Mouse (Mus musculus): Measurements from ENCODE around the gene Suco. TPM values are rescaled to one million over a fixed set of nuclear protein-coding genes. Genes with fewer than 3 reads are reported as not detected.

Suco gene
- polyA plus RNA-seq, 1 experiment from 2014 or later: 13.3 TPM

DNA sequence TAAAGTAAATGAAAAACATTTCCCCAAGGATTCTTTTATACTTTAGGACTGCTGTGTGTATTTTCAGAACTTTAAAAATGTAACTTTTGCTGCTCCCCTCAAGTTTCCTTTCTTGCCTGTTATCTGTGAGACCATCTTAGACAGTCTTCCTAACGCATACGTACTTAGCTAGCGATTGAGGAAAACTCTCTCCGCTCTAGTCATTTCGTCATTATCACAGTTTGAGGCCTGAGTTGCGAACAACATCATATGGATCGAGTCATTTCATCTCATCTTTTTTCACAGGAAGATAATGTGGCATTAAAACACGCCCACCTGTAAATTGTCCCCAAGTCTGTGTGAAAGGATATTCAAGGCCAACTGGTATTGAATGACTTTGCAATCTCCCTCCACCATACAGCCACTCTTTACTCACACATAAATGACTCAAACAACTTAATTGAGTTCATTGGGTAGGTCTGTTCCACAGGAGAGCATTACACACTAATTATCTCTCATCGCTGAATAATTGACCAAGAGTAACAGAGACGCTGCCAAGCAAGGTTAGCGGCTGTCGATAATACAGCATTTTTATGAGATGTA is 11.3 kb upstream of the Suco start:
- H3K4me2 ChIP-seq: no peak overlapping the region
- no peaks in the 10 kb centered on the region for H3K27me3 ChIP-seq (replicated peaks)
- H3K9ac ChIP-seq: no peak overlapping the region
- no peak overlapping the region for H3K4me3 ChIP-seq
- H3K27ac ChIP-seq: no peak overlapping the region
- H3K36me3 ChIP-seq: no peaks in the 10 kb centered on the region
- peaks cover 21% of the 10 kb centered on the region for H3K4me1 ChIP-seq
- H3K9me3 ChIP-seq (replicated peaks): no peaks in the 10 kb centered on the region
- no peak for ATAC-seq
- WGBS (ENCODE audit: insufficient replicate concordance): 54% methylated on average over 12 of the region's 12 CpGs

DNA sequence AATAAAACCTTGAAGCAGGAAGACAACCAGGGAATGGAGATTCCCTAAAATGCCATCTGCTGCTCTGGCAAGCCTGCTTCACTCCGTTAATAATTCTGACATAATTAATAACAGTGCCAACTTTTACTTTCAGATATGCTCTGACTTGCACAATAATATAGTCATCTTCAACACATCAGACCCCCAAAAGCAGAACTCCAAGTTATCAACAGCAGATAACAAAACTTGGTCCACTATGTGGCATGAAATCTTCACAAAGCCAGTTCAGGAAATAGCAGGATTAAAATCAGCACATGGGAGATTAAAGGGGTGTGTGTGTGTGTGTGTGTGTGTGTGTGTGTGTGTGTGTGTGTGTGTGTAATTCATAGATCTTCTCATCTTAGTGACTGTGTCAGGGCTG is 9.3 kb upstream of the Suco start:
- Histone ChIP-seq H3K4me3 (no peak overlapping the region), H3K9ac (no peak overlapping the region), H3K27ac (no peak overlapping the region), H3K4me1 (peaks cover 17% of the 10 kb centered on the region), H3K36me3 (no peaks in the 10 kb centered on the region), H3K4me2 (no peak overlapping the region), H3K9me3 (replicated peaks) (no peaks in the 10 kb centered on the region), H3K27me3 (replicated peaks) (no peaks in the 10 kb centered on the region)
- ATAC-seq: no peak
- 71% methylated on average over 1 of the region's 1 CpGs for WGBS (ENCODE audit: insufficient replicate concordance)

DNA sequence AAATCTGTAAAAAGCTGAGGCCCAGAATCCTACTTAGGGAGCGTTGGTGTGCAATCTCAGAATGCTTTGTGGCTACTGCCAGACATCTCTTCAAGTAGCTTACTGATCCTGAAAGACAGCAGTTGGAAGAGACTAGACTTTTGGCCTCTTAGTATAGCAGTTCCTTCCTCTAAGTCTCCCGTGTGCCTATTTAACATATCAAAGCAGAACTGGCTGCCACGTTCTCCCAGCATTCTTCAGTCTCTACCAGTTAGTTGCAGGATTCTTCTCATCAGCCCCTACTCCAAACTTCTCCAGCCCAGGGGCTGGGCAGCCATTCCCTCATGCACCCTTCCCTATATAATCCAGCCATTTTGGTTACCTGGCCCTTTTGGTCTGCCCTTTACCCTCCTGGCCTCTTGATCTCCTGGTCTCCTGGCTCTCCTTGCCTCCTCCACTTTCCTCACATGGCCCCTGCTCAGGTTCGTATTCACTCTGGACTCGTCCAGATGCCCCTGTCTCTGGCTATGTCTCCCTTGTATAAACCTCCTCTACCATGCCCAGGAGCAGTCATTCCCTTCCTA is 1.2 kb upstream of the Suco start:
- Histone ChIP-seq H3K9me3 (replicated peaks) (no peaks in the 10 kb centered on the region), H3K9ac (peak overlapping the region; percentile 62), H3K4me2 (peak overlapping the region; percentile 78), H3K27ac (peak overlapping the region; percentile 100), H3K4me1 (peaks cover 36% of the 10 kb centered on the region), H3K27me3 (replicated peaks) (no peaks in the 10 kb centered on the region), H3K4me3 (peak overlapping the region; percentile 96), H3K36me3 (0 out of 2 replicates have a peak, but pooled peaks cover 3% of the 10 kb centered on the region)
- ATAC-seq: no peak
- 23% methylated on average over 5 of the region's 5 CpGs for WGBS (ENCODE audit: insufficient replicate concordance)

DNA sequence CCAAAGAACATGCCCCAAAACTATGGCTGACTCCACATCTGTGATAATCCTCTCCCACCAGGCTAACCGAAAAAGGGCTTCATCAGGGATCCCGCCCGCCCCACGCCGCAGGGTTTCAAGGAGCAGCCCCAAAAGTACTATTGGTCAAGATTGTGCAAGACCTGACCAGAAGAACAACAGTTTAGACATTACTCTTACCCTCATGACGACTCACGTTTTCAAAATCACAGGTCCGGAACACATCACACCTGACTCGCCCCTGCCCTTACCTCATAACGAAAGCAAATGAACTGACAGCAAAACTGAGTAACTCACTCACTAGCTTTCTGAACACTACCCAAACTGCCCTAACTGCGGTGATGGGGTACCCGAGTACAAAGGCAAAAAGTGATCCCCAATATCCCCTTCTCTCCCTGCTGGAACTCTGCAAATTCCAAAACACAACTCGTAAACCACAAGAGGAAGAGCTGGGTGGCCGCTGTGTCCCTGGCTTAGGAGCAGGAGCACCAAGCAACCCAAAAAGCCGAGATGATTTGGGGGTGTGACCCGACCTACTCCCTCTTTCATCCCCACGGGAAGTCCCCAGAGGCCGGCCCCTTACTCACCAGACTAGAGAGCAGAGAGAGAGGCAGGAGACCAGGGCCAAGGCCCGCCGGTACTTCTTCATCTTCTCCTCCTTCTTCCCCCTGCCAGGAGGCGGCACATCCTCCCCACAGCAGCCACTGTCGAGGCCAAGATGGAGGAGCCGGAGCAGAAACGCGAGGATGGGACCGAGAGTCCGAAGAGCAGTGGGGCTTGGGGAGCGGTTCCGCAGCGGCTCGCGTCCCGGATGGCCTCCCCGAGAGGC is 553 bp downstream of the Suco start:
- peak overlapping the region; percentile 73 for H3K4me2 ChIP-seq
- H3K4me1 ChIP-seq: peaks cover 31% of the 10 kb centered on the region
- H3K27ac ChIP-seq: peak overlapping the region; percentile 100
- peak; percentile 8 for ATAC-seq
- H3K27me3 ChIP-seq (replicated peaks): no peaks in the 10 kb centered on the region
- 0 out of 2 replicates have a peak, but pooled peaks cover 3% of the 10 kb centered on the region for H3K36me3 ChIP-seq
- H3K9ac ChIP-seq: peak overlapping the region; percentile 98
- 1% methylated on average over 34 of the region's 34 CpGs for WGBS (ENCODE audit: insufficient replicate concordance)
- no peaks in the 10 kb centered on the region for H3K9me3 ChIP-seq (replicated peaks)
- H3K4me3 ChIP-seq: peak overlapping the region; percentile 96

DNA sequence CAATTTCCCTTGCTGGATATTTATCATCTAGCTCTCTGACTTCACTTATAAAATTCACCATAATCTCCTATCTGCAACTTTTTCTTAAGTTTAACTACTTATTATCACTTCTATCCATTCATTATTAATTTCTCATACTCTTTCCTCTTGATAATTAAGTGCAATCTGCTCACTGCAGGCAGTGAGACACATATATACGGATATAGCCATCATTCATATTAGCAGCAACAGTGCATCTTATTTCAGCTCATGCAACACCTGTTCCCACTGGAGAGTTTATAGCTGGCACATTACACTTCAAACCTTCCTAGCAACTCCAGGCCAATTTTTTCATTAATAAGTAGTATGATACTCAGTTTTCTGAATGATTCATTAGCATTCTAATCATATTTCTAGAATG is 7.1 kb downstream of the Suco start:
- no peak overlapping the region for H3K9ac ChIP-seq
- H3K27me3 ChIP-seq (replicated peaks): no peaks in the 10 kb centered on the region
- H3K27ac ChIP-seq: no peak overlapping the region
- no peaks in the 10 kb centered on the region for H3K9me3 ChIP-seq (replicated peaks)
- no peak overlapping the region for H3K4me2 ChIP-seq
- 0 out of 2 replicates have a peak, but pooled peaks cover 3% of the 10 kb centered on the region for H3K36me3 ChIP-seq
- no peak overlapping the region for H3K4me3 ChIP-seq
- WGBS (ENCODE audit: insufficient replicate concordance): 84% methylated on average over 1 of the region's 1 CpGs
- ATAC-seq: no peak
- peaks cover 39% of the 10 kb centered on the region for H3K4me1 ChIP-seq

DNA sequence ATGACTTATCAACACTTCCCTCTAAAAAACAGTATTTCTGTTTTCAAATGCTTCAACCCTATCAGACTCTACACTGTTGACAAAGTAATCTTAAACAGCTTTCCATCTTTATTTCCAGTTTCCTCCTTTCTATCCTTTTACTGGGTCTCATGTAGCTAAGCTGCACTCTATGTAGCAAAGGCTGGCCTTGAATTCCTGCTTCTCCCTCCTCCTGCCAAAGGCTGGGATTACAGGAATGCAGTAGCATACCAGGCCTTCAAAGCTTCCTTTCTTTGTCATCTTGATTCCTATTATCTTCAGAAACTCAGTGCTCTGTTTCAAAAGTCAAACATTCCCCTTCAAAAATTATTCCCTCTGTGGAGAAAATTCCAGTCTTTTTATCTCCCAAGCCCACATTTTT is 8.1 kb downstream of the Suco start:
- no peak for ATAC-seq
- Histone ChIP-seq H3K9ac (no peak overlapping the region), H3K4me3 (no peak overlapping the region), H3K36me3 (no peaks in the 10 kb centered on the region), H3K27me3 (replicated peaks) (no peaks in the 10 kb centered on the region), H3K4me1 (peaks cover 33% of the 10 kb centered on the region), H3K9me3 (replicated peaks) (no peaks in the 10 kb centered on the region), H3K27ac (peak overlapping the region; percentile 25; the same call in 1 of the 2 replicates), H3K4me2 (no peak overlapping the region)

DNA sequence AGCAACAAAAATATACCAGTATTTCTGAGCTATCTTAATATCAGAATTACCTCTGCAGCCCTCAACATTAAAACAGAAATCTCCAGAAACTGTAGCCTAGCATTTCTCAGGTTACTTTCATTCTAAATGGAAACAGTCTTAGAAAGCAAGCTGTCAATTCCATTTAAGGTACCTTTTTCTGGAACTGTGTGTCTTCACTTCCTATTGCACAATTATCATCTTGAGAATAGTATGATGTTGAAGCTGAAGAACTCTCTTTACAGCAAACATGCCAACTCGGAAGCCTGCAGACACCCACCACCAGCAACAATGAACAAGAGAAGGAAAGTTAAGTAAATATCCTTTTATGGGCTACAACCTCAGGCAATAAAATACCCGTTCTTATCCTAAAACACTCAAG is 12.7 kb downstream of the Suco start:
- no peaks in the 10 kb centered on the region for H3K27me3 ChIP-seq (replicated peaks)
- peaks cover 16% of the 10 kb centered on the region for H3K4me1 ChIP-seq
- no peak overlapping the region for H3K9ac ChIP-seq
- peaks cover 5% of the 10 kb centered on the region for H3K36me3 ChIP-seq
- no peak overlapping the region for H3K4me2 ChIP-seq
- no peaks in the 10 kb centered on the region for H3K9me3 ChIP-seq (replicated peaks)
- no peak overlapping the region for H3K27ac ChIP-seq
- ATAC-seq: no peak
- 61% methylated on average over 2 of the region's 2 CpGs for WGBS (ENCODE audit: insufficient replicate concordance)
- H3K4me3 ChIP-seq: no peak overlapping the region

DNA sequence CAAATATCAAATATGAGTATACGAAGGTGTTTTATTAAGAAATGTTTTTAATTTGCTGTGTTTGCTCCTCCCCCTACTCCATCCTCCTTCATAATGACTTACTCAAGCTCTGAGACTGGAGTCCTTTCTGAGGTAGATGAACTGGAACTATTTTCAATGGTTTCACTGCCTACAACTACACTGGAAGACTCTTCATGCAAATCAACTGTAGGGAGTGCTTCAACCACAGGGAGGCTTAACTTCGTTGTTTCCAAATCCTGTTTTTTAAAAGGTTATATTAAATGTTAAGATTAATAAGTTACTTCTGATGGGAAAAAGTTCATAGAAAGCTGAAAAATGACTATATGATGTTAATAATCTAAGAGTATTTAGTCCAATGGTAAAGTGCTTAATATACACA is 17.2 kb downstream of the Suco start:
- H3K4me2 ChIP-seq: no peak overlapping the region
- H3K9ac ChIP-seq: no peak overlapping the region
- no peak overlapping the region for H3K4me3 ChIP-seq
- peaks cover 37% of the 10 kb centered on the region for H3K36me3 ChIP-seq
- no peak for ATAC-seq
- H3K9me3 ChIP-seq (replicated peaks): no peaks in the 10 kb centered on the region
- H3K27ac ChIP-seq: no peak overlapping the region
- no peaks in the 10 kb centered on the region for H3K27me3 ChIP-seq (replicated peaks)
- WGBS (ENCODE audit: insufficient replicate concordance): 91% methylated on average over 2 of the region's 2 CpGs
- peaks cover 2% of the 10 kb centered on the region; the same call in 1 of the 2 replicates for H3K4me1 ChIP-seq

DNA sequence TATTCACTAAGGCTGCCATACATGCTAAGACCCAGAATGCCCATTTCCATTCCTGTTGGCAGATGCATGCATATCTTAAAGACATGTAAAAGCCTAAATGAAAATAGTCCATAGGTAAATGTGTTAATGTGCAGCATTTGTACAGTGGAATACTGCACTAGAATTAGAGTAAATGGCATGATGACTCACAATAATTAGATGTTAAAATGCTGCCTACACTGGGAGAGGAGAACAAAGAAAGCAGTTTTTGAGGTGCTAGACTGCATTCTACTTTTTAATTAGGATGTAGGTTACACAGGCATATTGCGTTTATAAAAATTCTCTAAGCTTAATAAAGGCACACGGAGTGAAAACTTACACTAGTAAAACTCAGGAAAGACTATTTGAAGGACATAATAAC is 49.8 kb downstream of the Suco start:
- H3K36me3 ChIP-seq: peaks cover 52% of the 10 kb centered on the region
- no peaks in the 10 kb centered on the region for H3K4me1 ChIP-seq
- no peaks in the 10 kb centered on the region for H3K27me3 ChIP-seq (replicated peaks)
- 94% methylated on average over 2 of the region's 2 CpGs for WGBS (ENCODE audit: insufficient replicate concordance)
- H3K9ac ChIP-seq: no peak overlapping the region
- H3K4me2 ChIP-seq: no peak overlapping the region
- no peaks in the 10 kb centered on the region for H3K9me3 ChIP-seq (replicated peaks)
- H3K4me3 ChIP-seq: no peak overlapping the region
- no peak for ATAC-seq
- H3K27ac ChIP-seq: no peak overlapping the region

DNA sequence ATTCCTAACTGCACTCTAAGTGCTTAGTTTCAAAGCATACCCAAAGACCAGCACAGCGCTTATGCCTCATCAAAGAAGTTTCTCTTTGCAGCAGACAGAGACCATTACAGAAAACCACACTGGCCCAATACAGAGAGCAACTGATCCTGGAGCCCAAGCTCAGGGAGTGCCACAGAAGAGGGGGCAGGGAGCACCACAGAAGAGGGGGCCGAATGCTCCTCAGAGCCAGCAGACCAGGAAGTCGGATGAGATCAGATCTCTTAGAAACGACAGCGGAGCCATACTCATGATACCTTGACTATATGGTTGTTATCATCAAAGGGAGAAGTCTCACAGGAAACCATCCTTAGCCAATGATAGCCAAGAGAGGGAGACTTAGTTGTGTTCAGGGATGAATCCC is 67.1 kb downstream of the Suco start:
- ATAC-seq: no peak
- Histone ChIP-seq H3K4me3 (no peak overlapping the region), H3K9ac (no peak overlapping the region), H3K27ac (no peak overlapping the region), H3K4me2 (no peak overlapping the region), H3K9me3 (replicated peaks) (no peaks in the 10 kb centered on the region), H3K27me3 (replicated peaks) (no peaks in the 10 kb centered on the region), H3K4me1 (peaks cover 9% of the 10 kb centered on the region; the same call in 1 of the 2 replicates), H3K36me3 (no peaks in the 10 kb centered on the region)
- WGBS (ENCODE audit: insufficient replicate concordance): 48% methylated on average over 5 of the region's 5 CpGs

DNA sequence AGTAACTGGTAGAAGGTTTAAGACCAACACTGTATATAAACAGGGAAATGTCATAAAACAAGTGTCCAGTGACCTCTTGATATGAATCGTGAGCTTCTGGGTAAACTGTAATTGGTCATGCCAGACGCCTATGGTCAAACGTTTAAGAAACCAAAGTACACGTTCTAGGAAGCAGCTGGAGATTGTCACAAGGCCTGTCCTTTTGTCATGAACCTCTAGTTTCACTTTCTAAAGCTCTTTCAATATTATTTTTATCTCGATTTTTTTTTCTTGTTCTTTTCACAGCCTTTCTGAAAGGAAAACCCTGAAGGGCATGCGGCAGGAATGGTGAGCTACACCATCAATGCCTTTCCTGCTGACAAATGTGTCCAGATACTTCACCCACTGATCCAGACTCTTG is 67.5 kb downstream of the Suco start:
- WGBS (ENCODE audit: insufficient replicate concordance): 60% methylated on average over 6 of the region's 6 CpGs
- no peaks in the 10 kb centered on the region for H3K9me3 ChIP-seq (replicated peaks)
- ATAC-seq: no peak

DNA sequence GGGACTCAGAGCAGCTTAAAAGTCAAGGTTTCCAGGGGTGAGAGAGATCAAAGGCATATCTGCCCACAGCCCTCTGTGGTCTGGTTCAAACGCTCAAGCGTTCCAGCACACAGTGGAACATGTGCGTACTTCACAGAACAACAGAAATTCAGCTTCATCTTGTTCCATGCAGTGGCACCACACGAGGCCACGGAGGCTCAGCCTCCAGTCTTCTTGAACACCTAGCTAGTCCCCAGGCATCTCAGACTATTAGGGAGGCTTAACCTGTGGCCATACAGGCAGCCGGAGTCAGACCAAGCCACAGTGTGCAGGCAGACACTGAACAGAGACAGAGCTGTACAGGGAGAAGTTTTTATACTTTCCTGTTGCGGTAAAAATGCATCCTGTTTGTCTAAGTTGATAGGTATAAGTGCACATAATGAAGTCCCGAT is 71.9 kb downstream of the Suco start:
- Histone ChIP-seq H3K4me3 (no peak overlapping the region), H3K9ac (no peak overlapping the region), H3K9me3 (replicated peaks) (no peaks in the 10 kb centered on the region), H3K27ac (no peak overlapping the region), H3K4me2 (no peak overlapping the region), H3K36me3 (no peaks in the 10 kb centered on the region), H3K4me1 (peaks cover 14% of the 10 kb centered on the region), H3K27me3 (replicated peaks) (no peaks in the 10 kb centered on the region)
- no peak for ATAC-seq
- WGBS (ENCODE audit: insufficient replicate concordance): 80% methylated on average over 8 of the region's 8 CpGs

More for the DNA sequence above, 67.5 kb downstream of the Suco start:
- Histone ChIP-seq H3K4me3 (no peak overlapping the region), H3K9ac (no peak overlapping the region), H3K4me1 (peaks cover 9% of the 10 kb centered on the region; the same call in 1 of the 2 replicates), H3K36me3 (no peaks in the 10 kb centered on the region), H3K27ac (no peak overlapping the region), H3K27me3 (replicated peaks) (no peaks in the 10 kb centered on the region), H3K4me2 (no peak overlapping the region)
